Mouse (Mus musculus) embryonic fibroblast, embryonic 13.5 days (primary cell): ENCODE results near the gene Lgr5.

ENCODE experiments used
- CTCF ChIP-seq: IDR thresholded peaks from 2 replicates; pipeline ENCODE4 v1.5.1; 2011; ENCODE audit warnings: mild to moderate bottlenecking, control low read depth, low read length, moderate library complexity, borderline replicate concordance; ENCODE audit not compliant: insufficient read depth
- POLR2A ChIP-seq: IDR thresholded peaks from 2 replicates; pipeline ENCODE4 v1.6.1; 2011; ENCODE audit warnings: low read depth, mild to moderate bottlenecking, control low read depth, low read length, moderate library complexity

DNA sequence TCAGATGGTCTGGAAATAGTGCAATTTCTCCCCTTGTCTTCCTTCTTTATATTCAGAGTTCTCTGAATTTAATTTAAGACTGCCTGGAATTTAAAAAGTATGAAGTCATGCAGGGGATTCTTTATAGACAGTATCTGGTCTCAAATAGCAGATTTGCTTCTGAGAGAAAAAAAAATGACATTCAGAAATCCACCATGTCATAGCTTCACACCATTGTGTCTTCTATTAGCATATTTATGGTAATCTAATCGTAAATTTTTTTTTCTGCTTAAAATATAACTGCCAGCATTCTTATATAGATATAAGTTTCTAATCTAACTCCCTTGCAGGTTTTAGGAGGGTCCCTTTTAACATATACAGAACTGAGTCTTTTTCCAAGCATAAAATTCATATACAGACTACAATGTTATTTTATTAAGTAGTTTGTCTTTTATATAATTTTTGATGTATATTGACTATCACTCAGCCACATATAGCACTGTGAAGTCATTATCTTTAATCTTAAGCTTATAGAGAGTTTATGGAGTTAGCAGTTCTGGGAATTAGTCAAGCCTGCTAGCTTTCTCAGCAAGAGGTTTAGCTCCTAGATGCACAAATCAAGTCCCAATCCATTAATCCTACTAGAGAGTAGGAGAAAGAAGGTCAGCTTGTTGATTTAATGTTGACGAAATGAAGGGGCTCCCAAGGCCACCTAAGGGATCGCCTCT is 15.7 kb downstream of the Lgr5 start:
- TF ChIP-seq POLR2A (no peak), CTCF (no peak)
